Mouse (Mus musculus) lung, postnatal 4 days (tissue): Measurements from ENCODE around the gene Crip3.

Experiments used
- DNase-seq, 2 experiments: peaks; one replicate each; pipeline ENCODE4 v3.0.0; 2021

The Crip3 gene

DNA sequence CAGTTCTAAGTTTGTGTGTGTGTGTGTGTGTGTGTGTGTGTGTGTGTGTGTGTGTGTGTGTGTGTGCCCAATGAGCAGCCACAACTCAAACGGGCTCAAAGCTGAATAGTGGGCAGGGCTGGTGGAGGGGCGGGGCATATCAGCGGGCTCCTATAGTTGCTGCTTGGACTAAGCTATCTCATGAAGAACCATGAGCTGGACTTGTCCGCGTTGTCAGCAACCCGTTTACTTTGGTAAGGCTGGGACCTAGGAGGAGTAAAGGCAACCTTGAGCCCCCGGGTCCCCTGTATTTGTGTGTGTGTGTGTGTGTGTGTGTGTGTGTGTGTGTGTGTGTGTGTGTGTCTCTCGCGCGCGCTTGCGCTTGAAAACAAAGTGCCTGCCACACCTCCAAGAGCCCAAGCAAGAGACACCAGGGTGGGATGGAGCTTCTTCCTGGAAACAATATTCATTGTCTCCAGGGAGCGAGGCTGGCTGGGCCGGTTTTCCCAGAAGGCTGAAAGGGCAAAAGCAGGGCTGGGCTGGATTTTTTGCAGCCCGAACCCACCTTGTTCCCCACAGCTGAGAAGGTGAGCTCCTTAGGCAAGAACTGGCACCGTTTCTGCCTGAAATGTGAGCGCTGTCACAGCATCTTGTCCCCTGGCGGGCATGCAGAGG is at the start of gene Crip3:
Gene Crip3 (plus strand): TSS at position 166 of the 654 bp plus-strand sequence.
- peak; percentile 25 to 44 for DNase-seq

DNA sequence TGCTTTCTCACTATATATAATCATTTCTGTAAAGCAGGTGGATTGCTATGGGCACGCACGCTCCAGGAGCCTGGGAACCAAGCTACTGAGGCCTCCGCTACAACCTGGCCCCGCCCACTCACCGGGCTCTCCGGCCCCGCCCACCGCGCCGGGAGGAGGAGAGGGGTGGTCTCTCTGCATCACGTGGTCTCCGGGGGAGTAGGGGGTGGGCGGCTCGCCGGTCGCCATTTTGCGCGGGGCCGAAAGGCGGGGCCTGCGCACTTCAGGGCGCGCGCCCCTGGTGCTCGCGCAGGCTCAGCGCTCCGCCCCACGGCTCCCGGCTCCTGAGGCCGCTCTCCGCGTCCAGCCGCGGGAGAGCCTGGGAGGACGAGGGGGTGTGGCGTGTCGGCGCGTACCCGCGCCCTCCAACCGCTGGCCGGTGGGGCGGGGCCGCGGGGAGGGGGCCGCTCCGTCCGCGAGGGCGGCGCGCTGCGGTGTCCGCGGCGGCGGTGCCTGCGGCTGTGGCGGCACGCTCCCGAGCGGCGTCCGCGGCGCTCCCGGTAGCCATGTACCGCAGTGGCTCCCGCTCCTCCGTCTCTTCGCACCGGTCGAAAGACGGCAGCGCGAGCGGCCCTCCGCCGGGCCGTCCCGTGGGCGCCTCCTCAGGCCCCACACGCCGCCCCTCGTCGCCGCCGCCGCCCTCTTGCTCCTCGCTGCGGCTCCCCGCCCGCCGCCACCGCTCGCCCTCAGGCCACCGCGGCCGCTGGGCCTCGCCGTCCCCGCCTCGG is 45.2 kb upstream of the Crip3 start, which contains the start of gene Zfp318:
Gene Zfp318 (plus strand): TSS at position 438 of the 767 bp plus-strand sequence.
- DNase-seq: peak; percentile 98 to 99

DNA sequence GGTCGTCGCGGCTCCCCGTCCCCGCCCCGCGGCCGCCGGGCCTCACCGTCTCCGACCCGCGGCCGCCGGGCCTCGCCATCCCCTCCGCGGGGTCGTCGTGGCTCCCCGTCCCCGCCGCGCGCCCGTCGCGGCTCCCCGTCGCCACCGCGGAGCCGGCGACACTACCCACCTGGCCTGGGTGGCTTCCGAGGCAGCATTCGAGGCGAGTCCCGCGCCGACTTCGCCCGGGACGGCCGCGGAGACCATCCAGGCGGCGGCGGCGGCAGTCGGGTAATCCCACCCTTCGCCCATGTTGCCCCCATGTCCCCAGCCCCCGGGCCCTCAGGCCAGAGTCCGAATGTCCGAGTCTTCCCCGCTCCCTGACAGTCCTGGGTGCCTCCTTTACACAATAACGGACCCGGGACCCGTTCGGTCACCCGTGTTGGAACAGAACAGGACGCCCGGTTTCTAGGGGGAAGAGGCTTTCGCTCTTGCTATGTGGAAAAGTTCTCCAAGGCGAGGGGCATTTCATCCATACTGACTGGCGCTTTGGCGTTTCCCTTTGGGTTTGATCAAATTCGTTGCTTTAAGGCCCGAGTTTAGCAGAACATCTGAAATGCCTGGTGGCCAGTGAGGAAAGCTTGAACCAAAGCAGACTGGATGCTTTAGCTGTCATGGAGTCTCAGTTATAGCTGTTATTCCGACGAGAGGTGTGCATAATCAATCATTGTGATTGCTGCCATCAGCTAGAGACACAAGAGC is 44.5 kb upstream of the Crip3 start:
- peak; percentile 46 to 47 for DNase-seq

DNA sequence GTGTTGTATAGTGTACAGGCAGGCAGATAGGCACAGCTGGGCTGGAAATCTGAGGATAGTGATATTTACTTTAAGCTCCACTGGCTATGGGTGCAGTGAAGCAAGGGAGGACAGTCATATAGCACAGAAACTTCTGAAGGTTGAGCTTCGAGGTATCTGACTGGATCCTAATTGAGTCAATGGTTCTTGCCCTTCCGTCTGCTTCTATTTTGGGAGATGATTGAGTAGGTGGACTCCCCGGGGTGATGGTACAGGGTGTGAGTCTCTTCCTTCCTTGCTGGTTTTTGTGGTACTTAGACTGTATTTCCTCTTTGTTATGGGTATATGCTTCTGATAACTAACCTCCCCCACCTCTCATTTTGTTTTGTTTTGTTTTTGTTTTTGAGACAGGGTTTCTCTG is 40.5 kb upstream of the Crip3 start:
- no peak for DNase-seq

DNA sequence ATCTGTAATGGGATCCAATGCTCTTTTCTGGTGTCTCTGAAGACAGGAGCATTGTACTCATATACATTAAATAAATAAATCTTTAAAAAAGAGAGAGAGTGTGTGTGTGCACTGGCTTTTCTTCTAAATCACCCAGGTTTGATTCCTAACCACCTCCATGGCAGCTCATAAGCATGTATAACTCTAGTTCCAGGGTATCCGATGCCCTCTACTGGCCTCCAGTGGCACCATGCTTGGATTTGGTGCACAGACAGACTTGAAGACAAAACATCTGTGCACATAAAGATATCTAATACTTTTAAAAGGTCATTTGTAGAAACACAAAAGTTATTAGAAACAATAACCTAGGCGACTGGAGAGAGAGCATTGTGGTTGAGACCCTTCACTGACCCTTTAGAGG is 35.7 kb upstream of the Crip3 start:
- DNase-seq: peak in 1 of 2 experiments; percentile 34

DNA sequence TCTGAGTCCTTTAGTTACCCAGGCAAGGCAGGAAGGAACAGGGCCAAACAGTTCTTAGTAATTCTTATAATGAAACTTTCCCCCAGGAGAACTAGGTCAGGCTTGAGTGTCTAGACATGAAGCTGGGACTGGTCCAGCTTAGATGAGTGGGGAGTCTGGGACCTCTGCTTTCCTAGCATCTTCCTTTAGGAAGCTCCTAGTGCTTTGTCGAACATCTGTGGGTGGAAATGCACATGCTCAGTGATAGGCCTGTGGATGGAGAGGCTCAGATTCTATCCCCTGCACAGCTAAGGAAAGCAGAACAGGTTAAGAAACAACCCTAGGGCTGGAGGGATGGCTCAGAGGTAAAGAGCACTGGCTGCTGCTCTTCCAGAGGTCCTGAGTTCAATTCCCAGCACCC is 34.1 kb upstream of the Crip3 start:
- no peak for DNase-seq

DNA sequence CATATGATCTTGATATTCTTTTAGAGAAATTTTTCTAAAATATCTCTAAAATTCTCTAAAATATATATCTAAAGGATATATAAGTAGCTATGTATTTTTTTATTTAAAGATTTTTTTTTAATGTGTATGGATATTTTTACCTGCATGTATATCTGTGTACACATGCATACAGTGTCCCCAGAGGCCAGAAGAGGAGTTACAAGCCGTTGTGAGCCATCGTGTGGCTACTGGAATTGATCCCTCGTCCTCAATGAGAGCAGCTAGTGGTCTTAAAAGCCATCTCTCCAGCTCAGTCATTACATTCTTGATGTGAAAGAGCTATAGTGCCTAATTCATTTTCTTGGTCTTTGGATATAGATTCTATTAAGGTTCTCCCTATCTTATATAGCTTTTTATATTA is 20.2 kb upstream of the Crip3 start:
- no peak for DNase-seq

DNA sequence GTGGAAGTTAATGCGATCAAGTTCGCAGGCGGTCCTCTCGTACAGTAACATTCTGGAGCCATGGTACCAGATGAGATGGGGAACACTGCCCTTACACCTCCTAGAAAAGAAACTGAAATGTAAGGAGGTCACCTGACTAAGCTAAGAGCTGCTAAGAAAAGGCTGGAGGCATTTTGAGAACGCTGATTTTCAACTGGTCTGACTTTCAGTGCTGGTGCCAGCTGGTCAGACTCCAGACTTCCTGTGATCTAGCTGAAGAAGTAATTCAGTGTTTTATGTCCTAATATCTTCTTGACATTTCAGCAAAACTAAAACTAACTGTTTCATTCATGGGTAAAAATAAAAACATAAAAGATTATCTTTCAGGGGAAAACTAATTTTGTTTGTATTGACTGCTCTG is 10.1 kb upstream of the Crip3 start:
- no peak for DNase-seq

DNA sequence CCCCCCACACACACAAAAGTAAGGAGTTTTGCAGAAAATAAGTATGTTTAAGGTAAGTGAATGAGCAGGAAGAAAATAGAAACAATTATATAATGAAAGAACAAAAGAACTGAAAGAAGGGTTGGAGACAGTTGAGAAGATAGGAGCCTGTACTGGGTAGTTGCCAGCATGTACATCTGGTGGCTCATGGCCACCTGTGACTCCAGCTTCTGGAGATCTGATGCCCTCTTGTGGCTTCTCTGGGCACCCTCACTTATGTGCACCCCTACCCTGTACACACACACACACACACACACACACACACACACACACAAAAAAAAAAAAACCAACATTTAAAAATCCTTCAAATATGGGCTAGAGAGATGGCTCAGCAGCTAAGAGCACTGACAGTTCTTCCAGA is 9.0 kb upstream of the Crip3 start:
- DNase-seq: no peak

DNA sequence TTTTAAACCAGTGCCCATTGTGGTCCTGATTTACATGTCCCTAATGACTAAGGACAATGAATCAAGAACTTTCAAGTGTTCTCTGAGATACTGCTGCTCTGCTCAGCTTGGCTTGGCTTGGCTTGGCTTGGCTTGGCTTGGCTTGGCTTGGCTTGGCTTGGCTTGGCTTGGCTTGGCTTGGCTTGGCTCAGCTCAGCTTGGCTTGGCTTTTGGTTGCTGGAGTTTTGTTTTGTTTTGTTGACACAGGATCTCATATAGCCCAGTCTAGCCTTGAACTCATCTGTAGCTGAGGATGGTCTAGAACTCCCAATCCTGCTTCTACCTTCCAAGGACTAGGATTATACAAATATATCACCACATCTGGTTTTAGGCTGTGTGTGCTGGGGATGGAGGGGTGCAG is 2.2 kb upstream of the Crip3 start:
- no peak for DNase-seq

DNA sequence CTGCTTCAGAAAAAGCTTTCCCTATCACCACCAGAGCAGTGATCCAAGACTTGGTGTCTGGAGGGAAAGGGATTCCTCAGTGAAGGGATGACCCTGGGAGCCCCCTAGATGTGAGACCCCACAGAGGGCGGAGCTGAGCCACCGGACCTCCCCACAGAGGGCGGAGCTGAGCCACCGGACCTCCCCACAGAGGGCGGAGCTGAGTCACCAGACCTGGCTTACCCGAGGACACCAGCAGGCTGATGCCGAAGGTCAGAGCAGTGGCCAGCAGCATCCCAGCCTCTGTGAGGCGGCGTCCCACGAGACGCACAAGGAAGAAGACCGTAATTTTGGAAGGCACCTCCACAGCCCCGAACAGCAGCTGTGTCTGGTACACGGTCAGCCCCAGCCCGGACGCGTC is 4.9 kb downstream of the Crip3 start:
- DNase-seq: peak in 1 of 2 experiments; percentile 42

DNA sequence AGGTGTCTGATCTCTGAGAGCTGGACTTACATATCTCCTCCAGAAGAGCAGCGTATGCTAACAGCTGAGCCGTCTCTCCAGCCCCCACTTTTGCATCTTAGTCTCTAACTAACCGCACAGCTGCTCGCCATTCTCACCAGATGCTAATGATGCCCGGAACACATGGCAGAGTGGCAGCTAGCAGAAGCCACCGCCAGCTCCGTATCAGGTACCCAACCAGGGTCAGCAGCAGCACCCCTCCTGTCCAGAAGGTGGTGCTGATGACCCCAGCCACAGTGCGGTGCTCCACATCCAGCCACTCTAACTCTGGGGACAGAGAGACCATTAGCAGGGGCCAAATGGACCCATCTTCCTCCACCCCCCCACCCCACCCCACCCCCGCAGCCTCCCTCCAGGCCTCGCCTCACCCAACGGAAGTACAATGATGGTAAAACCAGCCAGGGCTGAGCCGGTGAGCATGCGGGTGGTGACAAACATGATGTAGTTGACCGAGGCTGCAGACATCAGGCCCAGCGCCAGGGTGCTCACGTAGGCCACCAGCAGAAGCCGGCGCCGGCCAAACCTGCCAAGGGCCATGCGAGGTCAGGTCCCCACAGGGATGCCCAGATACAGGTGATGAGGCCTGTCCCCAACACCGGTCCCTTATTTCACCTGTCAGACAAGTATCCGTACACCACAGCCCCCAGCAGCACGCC is 8.1 kb downstream of the Crip3 start:
- peak; percentile 36 to 39 for DNase-seq

DNA sequence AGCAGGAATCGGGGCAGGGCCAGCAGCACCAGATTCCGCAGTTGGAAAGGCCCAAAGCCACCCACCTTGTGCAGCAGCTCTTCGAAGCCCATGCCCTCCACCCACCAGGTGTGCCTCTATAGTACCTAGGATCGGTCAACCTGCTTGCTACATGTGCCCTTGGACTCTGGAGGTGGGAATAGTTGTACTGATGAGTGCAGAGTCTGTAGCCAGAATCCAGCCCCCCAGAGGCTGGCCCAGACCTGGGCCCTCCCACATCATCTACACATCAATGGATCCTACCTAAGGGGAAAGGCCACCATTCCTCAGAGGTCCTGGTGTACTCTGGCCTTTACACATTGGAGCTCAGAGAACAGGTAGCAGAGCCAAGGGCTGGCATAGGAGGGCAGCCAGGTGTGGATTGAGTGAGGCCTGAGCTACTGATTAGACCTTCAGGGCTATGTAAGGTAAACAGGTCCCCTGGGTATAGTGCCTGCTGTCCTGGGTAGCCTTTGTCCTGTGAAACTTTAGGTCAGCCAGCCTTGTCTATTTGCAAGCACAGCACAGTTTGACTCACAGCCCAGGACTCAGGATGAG is 9.7 kb downstream of the Crip3 start, which contains the start of gene Slc22a7:
Gene Slc22a7 (minus strand): TSS at position 160 of the 576 bp plus-strand sequence.
- DNase-seq: peak in 1 of 2 experiments; percentile 12

DNA sequence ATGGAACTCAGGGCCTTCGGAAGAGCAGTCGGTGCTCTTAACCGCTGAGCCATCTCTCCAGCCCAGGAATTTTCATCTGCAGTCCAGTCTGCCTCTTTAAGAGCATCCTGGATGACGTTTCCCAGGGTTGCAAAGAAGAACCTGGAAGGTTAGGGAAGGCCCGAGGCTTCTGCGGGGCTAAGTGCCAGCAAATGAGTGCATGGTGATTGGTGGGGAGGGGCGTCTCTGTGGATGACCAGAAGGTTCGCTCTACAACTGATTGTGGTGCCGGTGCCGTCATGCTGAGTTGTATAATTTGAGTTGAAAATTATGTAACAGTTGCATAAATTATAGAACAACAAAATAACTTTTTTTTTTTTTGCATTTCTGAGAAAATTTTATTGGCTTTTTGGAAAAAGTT is 10.4 kb downstream of the Crip3 start:
- DNase-seq: peak in 1 of 2 experiments; percentile 13

DNA sequence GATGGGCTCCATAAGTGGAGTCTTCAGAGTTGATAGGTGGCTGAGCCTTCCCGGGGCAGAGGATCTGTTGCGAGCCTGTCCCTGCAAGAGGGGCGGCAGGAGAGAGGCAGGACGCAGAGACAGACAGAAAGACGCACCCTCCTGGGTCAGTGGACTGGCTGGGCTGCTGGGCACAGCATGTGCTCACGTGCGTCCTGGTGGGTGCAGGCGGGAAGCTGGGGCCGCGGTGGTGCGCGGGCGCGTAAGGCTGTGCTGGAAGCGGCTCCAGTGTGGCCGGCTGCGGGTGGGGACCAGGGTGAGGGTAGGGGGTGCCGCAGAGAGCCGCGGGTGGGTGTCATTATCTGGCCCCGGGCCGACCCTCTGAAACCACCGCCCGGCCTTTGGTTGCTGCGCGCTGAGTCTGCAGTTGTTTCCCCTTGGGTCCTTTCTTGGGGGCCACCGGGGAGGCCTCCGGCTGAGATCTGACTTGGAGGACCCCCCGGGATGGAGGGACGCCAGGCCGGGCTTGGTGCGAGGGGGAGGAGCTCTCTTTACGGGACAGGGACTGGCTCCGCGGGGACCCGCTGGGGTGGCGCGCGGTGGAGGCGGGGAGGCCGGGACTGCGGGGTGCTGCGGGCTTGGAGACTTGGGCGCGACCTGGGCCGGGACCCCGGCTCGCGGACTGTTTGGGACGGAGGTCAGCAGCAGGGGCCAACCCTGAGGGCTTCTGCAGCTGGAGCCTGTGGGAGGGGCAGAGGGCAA is 16.3 kb downstream of the Crip3 start:
- DNase-seq: no peak

DNA sequence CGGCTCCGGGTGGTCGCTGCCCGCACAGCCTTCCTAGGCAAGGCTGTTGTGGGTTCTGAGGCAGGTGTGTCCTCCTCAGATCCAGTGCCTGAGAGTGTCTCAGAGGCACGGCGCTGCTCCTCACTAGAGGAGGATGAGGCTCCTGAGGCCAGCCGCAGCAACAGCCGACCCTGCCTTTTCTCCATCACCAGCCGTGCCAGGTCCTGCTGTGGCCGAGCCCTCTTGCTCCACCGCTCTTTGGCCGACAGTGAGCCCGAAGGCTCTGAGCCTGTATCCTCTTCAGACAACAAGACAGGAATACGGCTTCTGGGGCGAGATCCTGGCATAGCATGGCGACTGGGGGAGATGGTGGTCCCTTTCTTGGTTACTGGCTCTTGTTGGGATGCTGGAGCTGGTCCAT is 17.5 kb downstream of the Crip3 start:
- DNase-seq: no peak

DNA sequence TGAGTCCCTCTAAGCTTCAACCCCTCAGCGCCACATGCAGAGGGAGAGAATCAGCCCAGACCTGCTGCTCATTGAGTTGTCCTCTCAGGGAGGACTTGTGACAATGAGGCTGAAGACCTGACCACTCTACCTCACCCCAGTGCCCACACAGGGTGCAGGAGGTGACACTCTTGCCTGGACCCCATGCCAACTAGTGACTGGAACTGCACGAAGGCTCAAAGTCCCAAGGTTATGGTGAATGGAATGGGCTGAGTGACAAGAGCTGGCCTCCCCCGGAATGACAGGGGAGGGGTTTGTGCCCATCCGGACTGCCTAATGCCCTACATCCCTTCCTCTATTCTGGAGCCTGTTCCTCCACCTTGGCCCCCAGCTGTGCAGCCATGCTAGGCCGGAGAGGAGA is 24.0 kb downstream of the Crip3 start:
- DNase-seq: no peak

DNA sequence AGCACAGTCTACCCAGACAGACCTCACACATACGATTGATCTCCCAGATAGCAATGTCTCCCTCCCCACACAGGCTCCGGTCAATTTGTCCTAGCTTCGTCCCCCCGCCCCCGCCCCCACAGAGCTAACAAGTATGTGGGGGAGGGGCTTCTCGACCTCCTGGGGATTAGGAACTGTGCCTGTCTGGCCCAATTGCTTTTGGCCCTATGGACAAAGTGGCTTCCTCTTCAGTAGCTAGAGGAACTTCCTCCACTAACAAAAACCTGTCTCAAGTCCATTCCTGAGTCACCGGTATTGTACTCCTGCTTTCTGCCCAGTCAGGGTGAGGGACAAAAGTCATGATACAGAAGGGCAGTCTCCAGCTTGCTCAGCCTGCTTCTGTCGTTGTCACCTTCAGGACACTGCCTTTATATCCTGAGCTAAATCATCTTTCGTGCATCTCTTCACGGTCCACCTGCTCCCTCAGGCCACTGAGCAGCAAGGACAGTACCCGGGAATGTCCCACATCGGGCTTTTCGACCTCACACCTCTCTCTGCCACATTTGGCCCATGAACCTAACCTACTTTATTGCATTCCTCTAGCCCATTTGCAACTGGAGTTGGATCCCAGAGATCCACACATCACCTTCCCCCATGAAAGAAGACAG is 24.7 kb downstream of the Crip3 start:
- no peak for DNase-seq

DNA sequence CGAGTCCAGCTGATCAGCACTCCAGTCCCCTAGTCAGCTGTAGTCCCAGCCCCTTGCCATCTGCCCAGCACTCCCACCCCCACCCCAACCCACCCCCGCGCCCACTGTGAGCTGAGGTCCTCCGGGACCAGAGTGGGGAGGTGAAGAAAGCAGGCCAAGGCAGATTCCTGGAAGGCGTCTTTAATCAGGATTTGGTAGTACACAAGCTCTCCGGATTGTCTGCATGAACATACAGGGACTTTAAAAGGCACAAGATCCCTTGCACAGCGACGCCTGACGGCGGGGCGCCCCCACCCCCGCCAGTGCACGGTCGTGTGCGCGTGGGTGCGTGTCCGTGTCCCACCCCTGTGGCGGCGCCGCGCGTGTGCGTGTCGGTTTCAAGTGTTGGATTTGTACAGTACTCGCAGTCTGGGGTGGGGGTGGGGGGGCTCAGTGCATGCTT is 25.3 kb downstream of the Crip3 start:
- DNase-seq: no peak

DNA sequence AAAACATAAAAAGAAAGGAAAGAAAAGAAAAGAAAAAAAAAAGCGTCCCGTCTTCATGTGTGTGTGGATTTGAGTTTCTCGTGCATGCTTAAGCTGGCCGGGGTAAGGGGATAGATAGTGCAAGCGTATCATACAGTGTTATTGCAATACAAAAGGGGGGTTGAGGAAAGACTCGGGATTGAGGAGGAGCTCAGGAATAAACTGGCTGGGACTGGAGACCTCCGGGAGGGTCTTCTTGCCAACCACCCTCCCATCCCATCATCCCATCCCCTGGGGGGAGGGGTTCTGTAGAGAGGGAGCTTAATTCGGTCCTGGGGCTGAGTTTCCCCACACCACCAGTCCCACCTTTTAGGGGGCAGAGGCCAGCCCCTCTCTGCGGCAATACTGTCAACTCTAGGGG is 25.8 kb downstream of the Crip3 start:
- DNase-seq: no peak

DNA sequence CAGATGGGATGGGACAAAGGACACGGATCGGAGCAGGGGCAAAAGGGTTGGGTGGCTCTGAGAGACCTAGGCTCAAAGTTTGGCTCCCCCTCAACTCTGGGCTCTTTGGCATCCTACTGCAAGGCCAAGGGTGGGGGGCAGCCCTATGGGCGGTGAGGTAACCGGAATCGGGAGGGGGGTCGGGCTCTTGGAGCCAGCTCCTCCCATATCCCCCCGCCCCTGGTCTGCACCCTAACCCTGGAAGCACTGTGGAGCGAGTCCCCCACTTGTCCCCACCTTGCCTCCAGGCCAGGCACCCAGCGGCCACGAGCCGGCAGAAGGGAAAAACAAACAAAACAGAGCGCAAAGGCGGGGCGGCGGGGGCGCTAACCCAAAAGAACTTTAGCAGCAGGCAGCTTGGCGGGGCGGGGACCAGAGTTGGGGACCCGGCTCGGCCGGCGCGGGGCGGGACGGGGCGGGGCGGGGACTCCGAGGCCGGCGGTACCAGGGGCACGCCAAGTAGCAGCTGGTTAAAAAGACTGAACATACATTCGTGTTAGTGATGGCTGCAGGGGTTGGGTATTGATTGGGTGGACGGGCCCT is 26.5 kb downstream of the Crip3 start:
- DNase-seq: peak; percentile 56 to 62
